Mouse (Mus musculus) frontal cortex, postnatal 14 days (tissue): Measurements from ENCODE around the gene Snrpa.

Experiments
- DNase-seq, 2 experiments: peaks; one replicate each; pipeline ENCODE4 v3.0.0; 2022; ENCODE audit warnings: low spot score in 2 of 2

Gene Snrpa

DNA sequence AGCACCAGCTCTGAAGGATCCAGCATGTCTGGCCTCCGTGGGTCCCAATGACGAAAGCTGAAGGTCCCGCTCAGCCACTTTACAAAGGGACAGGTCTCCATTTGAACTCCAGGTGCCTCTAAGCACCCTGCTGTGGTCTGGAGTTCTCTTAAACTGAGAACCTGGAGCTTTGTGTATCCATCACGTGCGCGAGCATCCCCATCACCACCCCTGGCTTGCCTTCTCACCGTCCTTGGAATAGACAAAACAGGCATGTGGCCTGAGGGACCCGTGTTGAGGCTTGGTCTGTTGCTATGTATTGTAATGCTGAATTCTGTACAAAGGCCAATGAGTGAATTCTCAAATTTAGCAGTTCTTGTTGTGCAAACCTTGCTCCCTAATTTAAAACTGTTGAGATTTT, 2.7 kb upstream of the Snrpa start:
- DNase-seq: no peak

DNA sequence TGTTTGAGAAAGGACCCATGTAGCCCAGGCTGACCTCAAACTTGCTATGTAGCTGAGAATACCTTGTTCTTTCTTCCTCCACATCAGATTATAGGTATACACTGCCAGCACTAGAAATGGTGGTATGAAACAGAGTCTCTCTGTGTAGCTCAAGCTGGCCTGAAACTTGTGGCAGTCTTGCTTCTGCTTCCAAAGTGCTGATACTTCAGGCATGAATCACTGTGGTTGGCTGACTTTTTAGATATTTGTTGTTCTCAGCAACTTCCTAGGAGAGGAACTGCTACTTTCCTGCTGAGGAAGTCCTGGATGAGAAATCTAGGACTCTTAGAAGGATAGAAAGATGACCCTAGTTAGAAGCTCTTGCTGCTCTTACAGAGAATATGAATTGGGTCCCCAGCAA, 2.3 kb upstream of the Snrpa start:
- no peak for DNase-seq

DNA sequence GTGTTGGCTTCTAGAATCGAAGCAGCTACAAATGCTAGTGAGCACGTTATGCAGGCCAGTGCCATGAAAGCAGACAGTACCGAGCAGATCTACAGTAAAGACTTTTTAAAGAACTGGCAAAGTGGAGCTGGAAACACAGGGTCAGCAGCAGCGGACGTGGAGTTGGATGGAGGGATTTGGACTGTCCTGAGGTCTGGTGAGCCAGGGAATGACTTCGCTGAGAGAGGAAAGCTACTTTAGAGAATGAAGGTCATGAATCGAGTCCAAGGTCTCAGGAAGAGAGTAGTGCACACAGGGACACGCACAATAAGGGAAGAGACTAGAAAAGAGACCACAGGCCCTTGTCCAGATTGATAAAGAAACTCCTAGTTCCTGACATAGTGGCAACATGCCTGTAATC, 1.6 kb upstream of the Snrpa start:
- DNase-seq: no peak

DNA sequence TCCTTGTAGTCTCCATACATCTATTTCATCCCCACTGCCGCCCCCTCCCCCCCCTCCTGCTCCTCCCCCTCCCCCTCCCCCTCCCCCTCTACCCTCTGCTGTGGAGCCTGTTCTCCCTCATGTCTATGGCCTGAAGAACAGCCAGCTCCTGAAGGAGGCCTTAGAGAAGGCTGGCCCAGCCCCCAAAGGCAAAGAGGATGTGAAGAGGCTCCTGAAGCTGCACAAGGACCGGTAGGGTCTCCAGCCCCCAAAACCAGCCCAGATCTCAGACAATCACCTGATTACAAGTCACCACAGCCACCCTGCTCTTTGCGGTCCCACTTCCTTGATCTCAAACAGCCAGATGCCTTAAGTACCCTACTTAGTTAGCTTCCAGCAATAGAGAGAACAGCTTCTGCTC, 1.1 kb upstream of the Snrpa start:
- DNase-seq: no peak

DNA sequence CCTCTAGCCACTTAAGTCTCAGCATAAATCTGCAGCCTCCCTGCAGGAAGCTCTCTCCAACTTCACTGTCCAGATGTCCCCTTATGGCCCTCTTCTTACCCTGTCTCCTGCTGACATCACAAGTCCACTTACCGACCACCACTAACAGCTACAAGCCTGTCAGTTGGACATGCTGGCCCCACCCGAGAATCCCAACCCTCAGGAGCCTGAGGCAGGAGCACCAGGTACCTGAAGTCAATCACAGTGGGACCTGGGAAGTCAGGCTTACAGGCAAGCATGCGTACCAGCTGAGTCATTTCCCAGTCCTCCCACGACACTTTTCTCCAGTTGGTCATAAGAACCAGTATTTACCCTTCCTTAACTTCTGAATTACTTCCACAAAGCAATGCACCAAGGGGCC, 2.3 kb downstream of the Snrpa start:
- no peak for DNase-seq

DNA sequence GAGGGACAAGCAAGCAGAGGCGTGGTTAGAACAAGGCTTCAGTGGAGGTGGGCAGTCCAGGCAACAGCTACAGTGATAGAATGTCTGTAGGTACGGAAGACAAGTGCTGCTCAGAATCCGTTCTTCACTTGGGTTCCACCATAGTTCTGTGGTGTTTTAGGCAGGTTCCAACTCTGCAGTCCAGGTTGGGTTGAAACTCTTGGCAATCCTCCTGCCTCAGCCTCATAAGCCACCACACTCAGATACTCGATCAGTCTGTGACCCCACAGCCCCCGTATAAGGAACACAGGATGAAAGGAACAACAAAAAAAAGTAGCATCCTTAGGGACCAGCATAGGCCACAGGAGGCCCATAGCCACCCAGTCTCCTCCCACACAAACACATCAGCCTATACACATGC, 3.6 kb downstream of the Snrpa start:
- DNase-seq: no peak

DNA sequence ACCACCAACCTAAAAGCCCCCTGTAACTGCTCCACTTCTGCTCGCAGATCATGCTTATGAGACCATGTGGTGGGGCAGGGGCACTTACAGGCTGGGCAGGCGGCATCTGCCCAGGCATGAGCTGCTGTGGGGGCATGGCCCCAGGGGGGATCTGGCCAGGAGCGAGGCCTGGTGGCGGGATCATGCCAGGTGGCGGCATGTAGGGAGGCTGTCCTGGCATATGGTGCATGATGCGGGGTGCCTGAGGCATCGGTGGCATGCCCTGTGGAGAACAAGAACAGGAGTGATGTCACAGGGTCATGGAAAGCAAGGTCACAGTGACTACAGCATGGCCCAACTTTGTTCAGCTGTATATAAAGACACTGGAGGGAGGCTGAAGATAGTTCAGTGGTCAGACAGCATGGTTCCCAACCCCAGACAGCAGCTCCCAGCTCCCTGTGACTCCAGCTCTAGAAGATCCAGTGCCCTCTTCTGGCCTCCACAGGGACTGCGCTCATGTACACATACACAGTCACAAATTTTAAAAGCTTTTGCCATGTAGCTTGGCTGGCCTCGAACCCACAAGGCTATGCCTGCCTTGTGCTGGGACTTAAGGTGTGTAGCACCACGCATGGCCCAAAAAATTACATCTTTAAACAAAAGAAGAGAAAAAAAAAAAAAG, 6.7 kb downstream of the Snrpa start:
- DNase-seq: no peak

DNA sequence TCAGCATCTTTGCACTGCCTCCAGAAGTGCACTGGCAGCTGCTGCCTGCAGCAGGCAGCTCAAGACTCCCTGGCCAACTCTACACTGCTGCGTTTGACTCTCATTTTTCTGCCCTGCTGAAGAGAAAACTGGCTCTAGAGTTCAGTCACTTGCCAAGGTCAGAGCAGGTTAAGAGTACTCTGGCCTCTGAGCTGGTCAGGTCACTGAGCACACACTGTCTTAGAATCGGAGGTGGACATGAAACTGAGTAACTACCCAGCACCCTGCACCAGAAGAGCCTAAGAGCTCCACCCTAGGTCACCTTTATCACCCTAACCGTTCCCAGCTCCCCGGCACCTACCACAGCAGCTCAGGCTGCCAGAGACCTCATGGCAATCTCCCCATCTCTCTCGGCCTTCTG, 10.1 kb downstream of the Snrpa start:
- no peak for DNase-seq

DNA sequence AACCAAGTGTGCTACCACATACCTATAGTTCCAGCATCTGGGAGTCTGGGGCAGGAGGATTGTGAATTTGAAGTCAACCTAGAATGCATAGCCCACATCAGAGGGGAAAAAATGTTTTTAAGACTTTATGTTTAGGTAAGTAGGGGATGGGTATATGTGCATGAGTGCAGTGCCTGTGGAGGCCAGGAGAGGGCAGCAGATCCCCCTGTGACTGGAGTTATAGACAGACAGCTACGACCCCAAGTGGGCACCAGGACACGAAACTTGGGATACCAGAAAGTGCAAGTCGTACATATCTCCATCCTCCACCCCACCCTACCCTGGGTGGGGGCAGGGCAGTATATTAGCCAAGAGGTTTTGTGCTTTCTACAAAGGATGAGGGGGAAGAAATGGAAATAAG, 11.1 kb downstream of the Snrpa start:
- DNase-seq: no peak

DNA sequence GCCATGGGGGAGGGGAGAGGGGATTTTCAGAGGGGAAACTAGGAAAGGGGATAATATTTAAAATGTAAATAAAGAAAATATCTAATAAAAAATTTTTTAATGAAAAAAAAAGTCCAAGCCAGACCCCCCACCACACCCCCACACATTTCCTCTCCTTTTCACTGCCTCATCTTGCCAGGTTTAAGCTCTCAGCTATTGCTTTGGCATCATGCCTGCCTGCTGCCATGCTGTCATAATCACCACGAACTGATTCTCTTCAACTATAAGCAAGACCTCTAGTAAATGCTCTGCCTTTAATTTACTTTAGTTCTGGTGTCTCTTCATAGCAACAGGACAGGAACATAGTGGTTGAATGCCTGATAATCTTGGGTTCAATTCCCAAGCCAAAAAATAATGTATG, 13.6 kb downstream of the Snrpa start:
- no peak for DNase-seq

DNA sequence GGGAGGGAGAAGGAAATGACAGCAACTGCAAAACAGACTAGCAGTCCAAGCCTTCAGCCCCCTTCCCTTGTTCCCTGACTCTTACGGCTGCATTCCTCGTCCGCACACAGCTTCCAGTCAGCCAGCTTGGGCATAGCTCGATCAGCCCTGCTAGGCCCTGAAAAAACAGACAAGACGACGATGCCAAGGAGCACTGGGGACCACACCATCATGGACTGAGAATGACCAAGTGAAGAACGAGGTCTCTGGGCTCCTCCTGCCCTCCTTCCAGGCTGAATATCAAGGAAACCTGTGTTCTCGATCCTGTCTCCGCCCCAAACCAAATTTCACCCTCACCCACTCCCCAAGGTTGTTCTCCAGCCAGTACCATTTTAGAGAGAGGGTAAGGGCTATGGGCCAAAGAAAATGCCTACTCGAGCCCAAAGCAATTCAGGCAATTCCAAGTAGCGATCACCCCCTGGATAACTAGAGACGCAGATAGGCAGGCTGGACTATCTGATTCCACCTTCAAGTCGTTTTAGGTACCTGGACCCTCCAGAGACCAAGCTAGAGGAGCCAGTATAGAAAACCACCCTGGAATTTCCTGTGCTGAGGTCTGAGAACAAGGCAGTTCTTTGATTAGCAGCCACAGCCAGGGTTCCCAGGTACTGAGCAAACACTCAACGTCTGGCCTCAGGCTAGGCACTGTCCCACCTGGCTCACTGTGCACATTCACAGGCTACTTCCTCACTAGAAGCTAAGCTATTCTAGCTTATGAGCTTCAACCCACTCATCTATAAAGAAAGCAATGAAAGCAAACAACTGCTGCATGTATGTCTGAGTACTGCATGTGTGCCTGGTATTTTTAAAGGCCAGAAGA, 15.0 kb downstream of the Snrpa start, which contains the start of the genes Gm21983 and Mia:
Gene Gm21983 (minus strand): TSS at position 250 of the 859 bp plus-strand sequence.
Gene Mia (minus strand): TSS at position 321 of the 859 bp plus-strand sequence.
- no peak for DNase-seq

DNA sequence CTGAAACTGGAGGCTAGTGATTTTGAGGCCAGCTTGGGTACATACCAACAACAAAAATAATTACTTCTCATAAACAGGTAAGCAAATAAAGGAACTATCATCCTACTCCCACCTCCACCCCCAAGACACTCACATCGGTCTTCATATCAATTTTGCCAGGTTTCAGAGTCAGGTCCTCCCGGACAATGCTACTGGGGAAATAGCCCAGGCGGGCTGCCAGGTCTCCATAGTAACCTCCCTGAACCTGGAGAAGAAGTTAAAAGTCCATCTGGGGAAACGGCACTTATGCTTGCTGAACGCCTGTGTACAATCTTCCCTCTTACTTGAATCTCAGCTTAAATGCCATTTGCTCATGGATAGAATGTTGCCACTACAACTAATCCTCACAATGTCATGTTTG, 16.0 kb downstream of the Snrpa start:
- DNase-seq: no peak

DNA sequence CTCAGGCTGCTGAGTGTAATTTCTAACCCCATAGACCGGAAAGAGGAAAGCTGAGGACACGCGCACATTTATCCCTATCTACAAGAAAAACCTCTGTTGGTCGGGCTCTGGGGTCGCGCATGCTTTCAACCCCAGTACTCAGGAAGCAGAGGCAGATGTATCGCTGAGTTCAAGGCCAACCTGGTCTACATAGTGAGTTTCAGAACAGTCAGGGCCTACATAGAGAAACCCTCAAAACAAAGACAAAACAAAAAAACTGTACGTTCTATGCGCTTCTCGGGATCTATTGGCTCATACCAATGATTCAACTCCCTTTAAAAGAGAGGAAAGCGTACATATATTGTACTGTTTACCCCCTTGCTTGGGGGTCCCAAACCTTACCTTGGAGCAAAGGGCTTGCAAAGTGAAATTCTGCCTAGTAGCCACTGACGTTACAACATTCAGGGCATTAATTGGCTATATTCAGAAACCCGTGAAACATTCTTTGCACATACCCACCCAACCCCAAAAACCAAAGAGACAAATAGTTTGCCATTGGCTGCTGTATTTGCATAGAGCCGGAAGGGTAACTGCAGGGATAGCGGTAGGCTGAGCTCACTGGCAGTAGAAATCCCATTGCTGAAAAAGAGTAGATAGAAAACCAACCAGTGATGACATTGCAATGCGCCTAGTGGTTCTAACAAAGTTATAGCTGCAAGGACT, 16.7 kb downstream of the Snrpa start:
- no peak for DNase-seq

DNA sequence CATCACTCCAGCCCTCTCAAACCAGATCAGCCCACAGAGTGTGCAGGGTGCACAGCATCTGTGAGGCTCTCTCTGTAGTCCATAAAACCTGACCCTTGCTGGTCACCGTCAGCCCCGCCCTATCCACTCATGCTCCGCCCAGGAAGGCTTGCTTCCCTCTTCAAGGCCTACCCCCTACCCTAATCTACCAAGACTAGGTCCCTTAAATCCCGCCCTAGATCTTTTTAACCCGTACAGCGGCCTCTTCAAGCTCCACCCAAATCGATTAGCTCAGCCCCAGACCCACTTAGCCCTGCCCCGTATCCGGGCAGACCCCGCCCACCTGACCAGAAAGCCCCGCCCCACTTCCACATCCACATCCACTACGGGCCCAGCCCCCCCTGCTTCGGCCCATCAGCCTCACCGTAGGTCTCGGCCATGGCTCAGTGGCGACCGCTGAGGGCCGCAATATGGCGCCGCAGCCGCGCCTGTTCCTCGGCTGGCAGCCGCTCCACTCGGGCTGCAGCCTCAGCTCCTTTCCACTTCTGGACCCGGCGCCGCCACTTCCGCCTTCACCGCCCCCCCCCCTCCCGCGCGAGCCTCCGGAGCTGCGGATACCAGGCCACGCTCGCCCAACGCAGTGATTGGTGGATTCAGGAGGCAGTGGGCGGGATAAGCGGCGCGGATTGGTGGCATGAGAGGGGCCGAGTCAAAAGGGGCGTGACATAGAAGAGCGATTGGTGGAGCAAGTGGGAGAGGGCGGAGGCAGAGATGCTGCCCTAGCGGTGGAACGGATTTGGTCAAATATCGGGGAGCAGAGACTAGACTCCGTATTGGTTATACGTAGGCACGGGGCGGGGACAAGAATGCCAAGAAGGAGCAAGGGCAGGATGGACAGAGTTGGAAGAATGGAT, 17.5 kb downstream of the Snrpa start, which contains the start of gene Rab4b:
Gene Rab4b (minus strand): TSS at position 573 of the 893 bp plus-strand sequence.
- DNase-seq: peak; percentile 99

DNA sequence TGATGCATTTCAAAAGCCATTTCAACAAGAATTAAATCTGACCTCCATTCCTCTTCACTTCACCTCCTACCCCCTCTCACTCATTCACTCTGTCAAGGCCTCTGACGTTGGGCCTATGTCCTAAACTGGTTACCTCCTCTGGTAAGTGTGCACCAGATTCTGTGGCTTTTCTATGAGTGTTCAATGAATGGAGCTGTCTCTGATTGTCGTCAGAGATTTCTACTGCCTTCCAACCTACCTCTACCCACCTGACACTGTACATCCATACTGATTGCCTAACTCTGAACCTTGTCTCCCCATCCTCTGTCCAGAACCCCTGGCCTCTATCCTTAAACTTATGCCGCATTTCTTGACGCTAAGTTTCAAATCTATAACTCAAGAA, 18.1 kb downstream of the Snrpa start:
- no peak for DNase-seq

DNA sequence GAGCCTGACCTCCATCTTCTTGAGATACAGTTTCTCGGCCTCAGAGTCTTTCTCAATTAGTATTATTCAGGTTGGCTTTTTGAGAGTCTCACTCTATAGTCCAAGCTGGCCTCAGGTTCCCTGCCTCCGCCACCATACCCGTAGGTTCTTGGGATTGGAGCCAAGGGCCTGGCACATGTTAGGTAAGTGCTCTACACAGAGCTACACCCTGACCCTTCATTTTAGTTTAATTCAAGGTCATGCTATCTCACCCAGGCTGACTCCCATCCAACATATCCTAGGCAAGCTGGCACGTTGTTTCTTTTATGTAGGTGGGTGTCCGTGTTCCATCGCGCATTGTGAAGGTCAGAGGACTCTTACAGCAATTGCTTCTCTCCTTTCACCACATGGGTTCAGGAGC, 21.2 kb downstream of the Snrpa start:
- no peak for DNase-seq

DNA sequence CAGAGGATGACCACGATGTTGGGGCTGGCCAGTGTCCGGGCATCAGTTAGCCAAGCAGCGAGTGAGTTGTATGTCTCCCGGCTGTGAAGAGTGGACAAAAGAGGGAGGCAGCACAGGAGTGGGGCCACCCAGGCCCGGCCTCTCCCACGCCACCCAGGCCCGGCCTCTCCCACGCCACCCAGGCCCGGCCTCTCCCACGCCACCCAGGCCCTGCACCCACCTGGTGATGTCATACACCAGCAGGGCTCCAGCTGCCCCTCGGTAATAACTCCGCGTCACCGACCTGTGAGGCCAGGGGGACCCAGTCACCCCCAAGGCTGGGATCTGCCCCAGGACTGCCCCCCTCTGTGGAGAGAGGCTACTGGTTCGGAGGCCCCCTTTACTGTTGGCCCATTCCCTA, 21.6 kb downstream of the Snrpa start:
- no peak for DNase-seq

DNA sequence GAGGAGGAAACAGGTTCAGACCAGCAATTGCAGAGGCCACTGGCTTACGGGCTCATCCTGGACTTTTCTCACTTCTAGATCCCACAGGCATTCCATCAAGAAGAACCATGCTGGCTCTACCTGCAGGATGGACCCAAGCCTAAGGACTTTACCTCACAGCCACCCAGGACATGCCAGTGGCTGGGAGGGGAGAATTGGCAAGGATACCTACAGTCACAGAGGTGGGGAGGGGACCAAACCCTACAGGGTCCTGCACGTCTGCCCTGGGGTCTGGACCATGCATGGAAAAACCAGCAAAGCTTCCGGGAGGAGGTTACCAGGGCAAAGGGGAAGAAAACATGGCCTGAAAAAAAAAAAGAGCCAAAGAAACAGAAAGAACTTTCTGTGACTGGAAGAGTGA, 25.1 kb downstream of the Snrpa start:
- DNase-seq: no peak

DNA sequence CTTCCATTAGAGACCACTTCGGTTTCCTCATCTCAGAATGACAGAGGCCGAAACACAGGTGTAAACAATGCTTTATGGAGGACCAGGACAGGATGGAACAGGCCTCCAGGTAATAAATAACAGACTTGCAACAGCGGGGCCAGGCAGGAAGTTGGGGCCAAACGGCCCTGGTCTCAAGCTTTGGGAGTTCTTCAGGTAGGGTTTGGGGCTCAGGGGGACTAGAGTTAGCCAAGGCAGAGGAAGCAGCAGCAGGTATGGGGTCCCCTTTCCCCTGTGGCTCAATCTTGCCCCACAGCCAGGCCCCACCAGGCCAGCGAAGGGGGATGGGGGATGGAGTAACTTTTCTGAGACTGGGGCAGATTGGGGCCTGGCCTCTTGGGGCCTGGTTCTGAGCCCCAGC, 27.7 kb downstream of the Snrpa start:
- no peak for DNase-seq

DNA sequence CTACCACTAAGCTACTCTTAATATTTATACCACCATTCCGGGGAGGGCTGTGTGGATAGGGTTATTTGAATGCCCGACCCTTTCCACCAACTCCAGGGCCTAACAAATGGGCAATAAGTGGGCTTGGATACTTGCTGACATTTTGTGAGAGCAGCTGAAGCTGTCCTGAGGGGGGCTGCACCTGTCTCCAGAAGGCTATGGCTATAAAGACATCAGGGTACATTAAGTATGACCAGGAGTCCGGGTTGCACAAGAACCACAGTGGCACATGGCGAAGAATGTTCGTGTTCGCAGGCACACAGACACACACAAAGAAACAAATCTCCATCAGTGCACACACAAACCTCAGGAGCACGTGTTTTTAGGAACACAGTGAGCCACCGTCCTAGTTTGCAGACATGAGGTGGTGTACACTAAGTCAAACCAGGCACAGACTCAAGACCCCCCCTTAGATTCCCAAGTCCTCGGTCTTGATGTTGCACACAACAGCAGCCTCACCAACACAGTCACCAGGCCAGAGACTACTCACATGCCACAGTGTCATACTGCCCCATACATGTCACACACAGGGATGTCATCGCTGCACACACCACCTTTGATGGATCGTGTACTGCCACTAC, 28.5 kb downstream of the Snrpa start:
- no peak for DNase-seq
